ENCODE assay signal across 8 mouse cellular contexts in the genomic region with DNA sequence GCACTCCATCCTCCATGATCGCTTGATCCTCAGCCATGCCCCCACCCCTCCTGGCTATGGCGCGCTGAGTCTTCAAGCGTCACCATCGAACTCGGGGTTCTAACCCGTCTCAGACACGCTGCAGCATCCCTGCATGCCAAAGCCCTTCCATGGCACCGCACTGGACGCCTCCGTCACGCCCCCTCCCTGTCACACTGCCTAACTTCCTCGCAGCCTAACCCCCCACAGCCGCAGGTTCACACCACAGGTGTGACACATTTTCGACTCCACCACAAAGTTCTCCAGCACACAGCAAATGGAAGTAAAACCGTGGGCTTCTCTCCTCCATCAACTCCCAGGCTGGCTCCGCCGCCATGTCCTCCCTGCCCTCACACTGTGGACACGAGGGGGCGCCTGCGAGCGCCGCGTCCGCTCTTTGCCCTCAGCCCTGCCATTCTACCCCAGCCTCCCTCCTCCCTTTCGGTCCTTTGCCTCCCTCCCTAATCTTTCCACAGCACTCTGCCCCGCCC. TPM values are rescaled to one million over a fixed set of nuclear protein-coding genes. Genes with fewer than 3 reads are reported as not detected.
DNase-seq lines count a peak whose midpoint lies in the region; ATAC-seq and TF ChIP-seq lines count a peak whose summit lies in the region.

No protein-coding gene starts in this region.

- no peaks in the 10 kb centered on the region for H3K36me3 ChIP-seq in intestine, embryonic 16.5 days (ENCODE audit: control insufficient read depth, insufficient read depth, low read length)
- peaks cover 13% of the 10 kb centered on the region for H3K36me3 ChIP-seq in liver, postnatal 0 days (replicated peaks; ENCODE audit: insufficient read depth, low read length)
- H3K36me3 ChIP-seq in neural tube, embryonic 11.5 days (ENCODE audit: control insufficient read depth, insufficient read depth, low read length) = no peaks in the 10 kb centered on the region

- H3K9me3 ChIP-seq in intestine, embryonic 16.5 days (ENCODE audit: control insufficient read depth, low read length) = no peaks in the 10 kb centered on the region
- H3K9me3 ChIP-seq in liver, postnatal 0 days (ENCODE audit: low read length) = no peaks in the 10 kb centered on the region; the same call in 1 of the 2 replicates
- H3K9me3 ChIP-seq in neural tube, embryonic 11.5 days (ENCODE audit: control insufficient read depth, low read length) = no peaks in the 10 kb centered on the region

- H3K4me1 ChIP-seq in intestine, embryonic 16.5 days (ENCODE audit: control insufficient read depth, insufficient read depth, low read length) = peaks cover 18% of the 10 kb centered on the region
- H3K4me1 ChIP-seq in liver, postnatal 0 days (ENCODE audit: insufficient read depth) = peaks cover 29% of the 10 kb centered on the region
- H3K4me1 ChIP-seq in neural tube, embryonic 11.5 days (ENCODE audit: control insufficient read depth, insufficient read depth, low read length) = peaks cover 12% of the 10 kb centered on the region

- H3K27ac ChIP-seq in intestine, embryonic 16.5 days (ENCODE audit: low read length) = peak overlapping the region; percentile 94
- peak overlapping the region; percentile 89 for H3K27ac ChIP-seq in liver, postnatal 0 days (ENCODE audit: low read depth)
- H3K27ac ChIP-seq in neural tube, embryonic 11.5 days (ENCODE audit: low read depth, low read length) = 0 out of 2 replicates have a peak overlapping the region, but pooled peaks have one; percentile 35

- peak overlapping the region; percentile 66 for H3K9ac ChIP-seq in intestine, embryonic 16.5 days (ENCODE audit: low read depth, low read length)
- peak overlapping the region; percentile 38 for H3K9ac ChIP-seq in liver, postnatal 0 days (replicated peaks)
- H3K9ac ChIP-seq in neural tube, embryonic 11.5 days (ENCODE audit: low read length) = peak overlapping the region; percentile 18; the same call in 1 of the 2 replicates

- no peak for TF ChIP-seq EP300 in liver, postnatal 0 days (IDR thresholded peaks at IDR 0.05; ENCODE audit: low read depth)

- peak; percentile 36 for ATAC-seq in intestine, embryonic 16.5 days
- peak; percentile 47 for ATAC-seq in liver, postnatal 0 days
- no peak for ATAC-seq in neural tube, embryonic 11.5 days (ENCODE audit: insufficient read depth, low FRiP score, low TSS enrichment)

- H3K4me2 ChIP-seq in intestine, embryonic 16.5 days (ENCODE audit: low read depth, low read length) = peak overlapping the region; percentile 90
- peak overlapping the region; percentile 85 for H3K4me2 ChIP-seq in liver, postnatal 0 days (ENCODE audit: low read depth, low read length)
- H3K4me2 ChIP-seq in neural tube, embryonic 11.5 days (ENCODE audit: low read depth) = peak overlapping the region; percentile 37

- intact Hi-C loops in gastrocnemius, postnatal 36 days (cut with DNase I) = loop anchor here (5.0 kb wide), 1 partner anchor 213 kb away; no protein-coding TSS in a partner anchor

- 2% methylated on average over 27 of the region's 27 CpGs for WGBS in intestine, embryonic 16.5 days
- whole genome bisulfite sequencing in liver, postnatal 0 days (ENCODE audit: insufficient replicate concordance) = 2% methylated on average over 27 of the region's 27 CpGs
- WGBS in neural tube, embryonic 11.5 days = 3% methylated on average over 27 of the region's 27 CpGs

- H3K27me3 ChIP-seq in intestine, embryonic 16.5 days (replicated peaks; ENCODE audit: control insufficient read depth, insufficient read depth, low read length) = peaks cover 15% of the 10 kb centered on the region
- peaks cover 14% of the 10 kb centered on the region for H3K27me3 ChIP-seq in liver, postnatal 0 days (ENCODE audit: insufficient read depth, low read length)
- H3K27me3 ChIP-seq in neural tube, embryonic 11.5 days (ENCODE audit: control insufficient read depth, insufficient read depth, low read length) = peaks cover 16% of the 10 kb centered on the region

- peak; percentile 80 for DNase-seq in CD4-positive helper T cell, adult 2 months (ENCODE audit: low read depth, low spot score)
- peak; percentile 74 for DNase-seq in MN1 (ENCODE audit: low spot score)
- peak; percentile 56 to 66 for DNase-seq in cerebellum, postnatal 36 days
- DNase-seq in gastrocnemius, postnatal 36 days = peak; percentile 64 to 67
- DNase-seq in liver, postnatal 0 days = peak; percentile 83
- peak; percentile 70 for DNase-seq in neural tube, embryonic 11.5 days (ENCODE audit: low spot score)
- peak; percentile 92 for DNase-seq in thymus, postnatal 4 days

- TF ChIP-seq CTCF in liver, postnatal 0 days (IDR thresholded peaks at IDR 0.05; ENCODE audit: low read depth) = peak; percentile 93

- peak overlapping the region; percentile 48 for H3K4me3 ChIP-seq in intestine, embryonic 16.5 days (ENCODE audit: low read length)
- peak overlapping the region; percentile 51 for H3K4me3 ChIP-seq in liver, postnatal 0 days (ENCODE audit: low read depth, low read length)
- H3K4me3 ChIP-seq in neural tube, embryonic 11.5 days (ENCODE audit: low read depth, low read length) = peak overlapping the region; percentile 23

RNA-seq across cellular contexts. Expression of gene Sema6b, which starts 5.6 kb away (rescaled TPM):
- 1 to 10 TPM; 2.8 to 2.9 TPM for total RNA-seq in gastrocnemius, postnatal 36 days (2021)
- 0.81 and 0.99 TPM in 2 replicates for polyA plus RNA-seq in intestine, embryonic 16.5 days (2015; fragmentation: Nextera tagmentation; extraction: Ambion mirVana)
- 0.56 and 0.62 TPM in 2 replicates for polyA plus RNA-seq in liver, postnatal 0 days (2015; fragmentation: Nextera tagmentation; extraction: Ambion mirVana)
- polyA plus RNA-seq in neural tube, embryonic 11.5 days (2014; fragmentation: Nextera tagmentation; extraction: Ambion mirVana) = 3.9 and 4.3 TPM in 2 replicates

RNA-seq across cellular contexts. Expression of gene Lrg1, which starts 12.7 kb away (rescaled TPM):
- total RNA-seq in gastrocnemius, postnatal 36 days (2021) = 10 to 100 TPM; 14.9 to 15.7 TPM
- polyA plus RNA-seq in intestine, embryonic 16.5 days (2015; fragmentation: Nextera tagmentation; extraction: Ambion mirVana) = 0.47 and 0.57 TPM in 2 replicates
- 256 and 269 TPM in 2 replicates for polyA plus RNA-seq in liver, postnatal 0 days (2015; fragmentation: Nextera tagmentation; extraction: Ambion mirVana)
- not detected in 2 replicates for polyA plus RNA-seq in neural tube, embryonic 11.5 days (2014; fragmentation: Nextera tagmentation; extraction: Ambion mirVana)

RNA-seq across cellular contexts. Expression of gene Plin5, which starts 17.1 kb away (rescaled TPM):
- total RNA-seq in gastrocnemius, postnatal 36 days (2021) = 10 to 100 TPM; 26.5 to 43.5 TPM
- polyA plus RNA-seq in intestine, embryonic 16.5 days (2015; fragmentation: Nextera tagmentation; extraction: Ambion mirVana) = 0.48 and 0.57 TPM in 2 replicates
- polyA plus RNA-seq in liver, postnatal 0 days (2015; fragmentation: Nextera tagmentation; extraction: Ambion mirVana) = 57.3 and 58.4 TPM in 2 replicates
- polyA plus RNA-seq in neural tube, embryonic 11.5 days (2014; fragmentation: Nextera tagmentation; extraction: Ambion mirVana) = 0.16 and 0.23 TPM in 2 replicates

RNA-seq across cellular contexts. Expression of gene Plin4, which starts 24.9 kb away (rescaled TPM):
- 100 to 1,000 TPM; 242 to 290 TPM for total RNA-seq in gastrocnemius, postnatal 36 days (2021)
- polyA plus RNA-seq in intestine, embryonic 16.5 days (2015; fragmentation: Nextera tagmentation; extraction: Ambion mirVana) = 0.11 and 0.23 TPM in 2 replicates
- 0.12 and 0.24 TPM in 2 replicates for polyA plus RNA-seq in liver, postnatal 0 days (2015; fragmentation: Nextera tagmentation; extraction: Ambion mirVana)
- 0.13 TPM in 1 of 2 replicates, not detected in the other for polyA plus RNA-seq in neural tube, embryonic 11.5 days (2014; fragmentation: Nextera tagmentation; extraction: Ambion mirVana)

RNA-seq across cellular contexts. Expression of gene Tnfaip8l1, which starts 27.8 kb away (rescaled TPM):
- under 1 TPM; 0.41 to 0.64 TPM for total RNA-seq in gastrocnemius, postnatal 36 days (2021)
- polyA plus RNA-seq in intestine, embryonic 16.5 days (2015; fragmentation: Nextera tagmentation; extraction: Ambion mirVana) = 10.6 and 12.7 TPM in 2 replicates
- polyA plus RNA-seq in liver, postnatal 0 days (2015; fragmentation: Nextera tagmentation; extraction: Ambion mirVana) = 2.8 and 3.3 TPM in 2 replicates
- polyA plus RNA-seq in neural tube, embryonic 11.5 days (2014; fragmentation: Nextera tagmentation; extraction: Ambion mirVana) = 10.2 and 11.0 TPM in 2 replicates

Comparison
In these comparisons a context has a peak if more than half of its experiments do, and no peak if none do; other contexts are left out.
1. H3K27ac ChIP-seq: peak in every context shown above with its lines; median percentile 94 in intestine, embryonic 16.5 days; 89 in liver, postnatal 0 days; 35 in neural tube, embryonic 11.5 days.
2. H3K4me2 ChIP-seq: peak in every context shown above with its lines; median percentile 90 in intestine, embryonic 16.5 days; 85 in liver, postnatal 0 days; 37 in neural tube, embryonic 11.5 days.
3. RNA of gene Lrg1, which starts 12.7 kb away (polyA plus RNA-seq): 256 to 269 TPM in liver, postnatal 0 days; 0.47 to 0.57 TPM in intestine, embryonic 16.5 days and not detected in neural tube, embryonic 11.5 days; every median in the first group is over 100 times any median in the second.
4. RNA of gene Plin5, which starts 17.1 kb away (polyA plus RNA-seq): 57.3 to 58.4 TPM in liver, postnatal 0 days; 0.48 to 0.57 TPM in intestine, embryonic 16.5 days and 0.16 to 0.23 TPM in neural tube, embryonic 11.5 days; every median in the first group is over 10 times any median in the second.
5. Peak in every context shown above with its lines, with median percentiles within 50 percentile points of each other: DNase-seq, H3K4me3 ChIP-seq and H3K9ac ChIP-seq.